Mouse (Mus musculus) ES-Bruce4 (cell line): ENCODE results near the gene Zfp523.

Experiments used
- CTCF ChIP-seq: IDR thresholded peaks from one replicate; pipeline ENCODE4 v1.8.1; 2011; ENCODE audit warnings: low read depth, low read length
- EP300 ChIP-seq: IDR thresholded peaks from 2 replicates; pipeline ENCODE4 v1.6.1; 2011; ENCODE audit warnings: low read depth, low read length; ENCODE audit not compliant: insufficient read depth
- POLR2A ChIP-seq: IDR thresholded peaks from one replicate; pipeline ENCODE4 v1.8.1; 2011; ENCODE audit warnings: low read length; ENCODE audit not compliant: insufficient read depth

GRCm38 (mm10) chr17:28150456-28150855, 26.5 kb upstream of the Zfp523 start:
- TF ChIP-seq CTCF (peak; percentile 13), EP300 (0 out of 2 replicates have a peak, but pooled peaks have one; percentile 34), POLR2A (no peak)
